14 mouse cellular contexts compared by ENCODE assay signal in the genomic region with DNA sequence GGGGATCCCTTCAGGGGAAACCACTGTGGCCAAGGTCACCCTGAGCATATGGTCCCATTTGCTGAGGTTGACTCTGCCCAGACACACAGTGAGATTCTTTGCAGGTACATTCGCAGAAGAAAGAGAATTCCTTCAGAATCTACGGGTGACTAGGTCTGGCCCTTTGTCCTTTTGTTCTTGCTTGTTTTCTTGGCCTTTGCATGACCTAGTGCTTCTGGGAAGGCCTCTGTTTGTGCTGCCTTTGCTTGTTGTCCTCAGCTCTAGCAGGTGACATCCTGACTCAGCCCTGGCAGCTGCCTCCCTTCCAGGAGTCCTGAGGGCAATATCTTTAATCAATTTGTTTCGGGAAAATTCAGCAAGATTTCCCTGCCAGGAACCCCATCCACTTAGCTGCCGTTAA.
"Had no signal": no experiment of that assay in that cellular context is flagged by ENCODE, and none has a peak within 500 bp of the region (broad histone marks: within the 10 kb centered on the region; RNA-seq: fewer than 3 reads in every experiment).

No protein-coding gene starts in this region.

- H3K4me2 ChIP-seq: limb, embryonic 12.5 days; liver, embryonic 13.5 days; lung, embryonic 15.5 days; neural tube, embryonic 12.5 days had no signal

- H3K9me3 ChIP-seq: limb, embryonic 12.5 days; liver, embryonic 13.5 days; lung, embryonic 15.5 days; neural tube, embryonic 12.5 days had no signal

- H3K4me3 ChIP-seq: limb, embryonic 12.5 days; liver, embryonic 13.5 days; lung, embryonic 15.5 days; neural tube, embryonic 12.5 days had no signal

- H3K9ac ChIP-seq: limb, embryonic 12.5 days; liver, embryonic 13.5 days; liver, postnatal 0 days; lung, embryonic 15.5 days; neural tube, embryonic 12.5 days had no signal

- H3K27ac ChIP-seq: limb, embryonic 12.5 days; liver, embryonic 13.5 days; lung, embryonic 15.5 days; neural tube, embryonic 12.5 days had no signal

- DNase-seq: kidney, adult 18-20 months; kidney, postnatal 10 days; layer of hippocampus, adult 9-11 months; layer of hippocampus, postnatal 36 days; liver; liver, embryonic 13.5 days; liver, postnatal 0 days; midbrain, embryonic 14.5 days; spleen, adult 18-20 months; thymus, adult 18-20 months; thymus, postnatal 14 days had no signal

- H3K4me1 ChIP-seq: liver, embryonic 13.5 days had no signal

- H3K27me3 ChIP-seq: limb, embryonic 12.5 days; liver, embryonic 13.5 days; lung, embryonic 15.5 days; neural tube, embryonic 12.5 days had no signal

- ATAC-seq: liver, postnatal 0 days had no signal

- H3K36me3 ChIP-seq: limb, embryonic 12.5 days; liver, embryonic 13.5 days; lung, embryonic 15.5 days; neural tube, embryonic 12.5 days had no signal
